Mouse (Mus musculus) hindbrain, postnatal 0 days (tissue): Measurements from ENCODE around the gene Krt8. TPM values are rescaled to one million over a fixed set of nuclear protein-coding genes. Genes with fewer than 3 reads are reported as not detected.

Source experiments
- ATAC-seq: fragments of 200-750 bp; cut with Nextera tagmentation; 2 replicates; pipeline ENCODE4 v1.8.0; 2017; ENCODE audit warnings: mild to moderate bottlenecking, moderate TSS enrichment, moderate library complexity
- DNase-seq: peaks from one replicate; pipeline ENCODE4 v3.0.0-alpha.2; 2015; ENCODE audit warnings: low spot score
- H3K27ac ChIP-seq: fragments of 300-500 bp; sonication (generic); 2 replicates; pipeline ENCODE4 v1.5.1; 2014; ENCODE audit warnings: mild to moderate bottlenecking
- H3K27me3 ChIP-seq: fragments of 300-500 bp; sonication (generic); 2 replicates; pipeline ENCODE4 v1.6.1; 2014; ENCODE audit warnings: low read length, mixed read lengths; ENCODE audit not compliant: insufficient read depth
- H3K36me3 ChIP-seq: fragments of 300-500 bp; sonication (generic); 2 replicates; pipeline ENCODE4 v1.6.1; 2014; ENCODE audit warnings: low read length, mixed read lengths; ENCODE audit not compliant: insufficient read depth
- H3K4me1 ChIP-seq: fragments of 300-500 bp; sonication (generic); 2 replicates; pipeline ENCODE4 v1.6.1; 2014; ENCODE audit warnings: antibody characterized with exemption, low read length, mixed read lengths; ENCODE audit not compliant: insufficient read depth
- H3K4me2 ChIP-seq: fragments of 300-500 bp; sonication (generic); 2 replicates; pipeline ENCODE4 v1.6.1; 2014; ENCODE audit warnings: low read depth, mild to moderate bottlenecking, low read length, moderate library complexity, mixed read lengths
- H3K4me3 ChIP-seq: fragments of 300-500 bp; sonication (generic); 2 replicates; pipeline ENCODE4 v1.5.1; 2014; ENCODE audit warnings: low read length
- H3K9ac ChIP-seq: fragments of 300-500 bp; sonication (generic); replicated peaks from 2 replicates; pipeline ENCODE4 v1.6.1; 2014; ENCODE audit warnings: mild to moderate bottlenecking, low read length, moderate library complexity, mixed read lengths
- H3K9me3 ChIP-seq: fragments of 300-500 bp; sonication (generic); 2 replicates; pipeline ENCODE4 v1.6.1; 2016; ENCODE audit warnings: low read length, mixed read lengths
- CTCF ChIP-seq: IDR thresholded peaks from 2 replicates; pipeline ENCODE4 v1.5.1; 2016; ENCODE audit warnings: antibody characterized with exemption, control low read depth, low read depth
- WGBS: fragments of 180-500 bp; shearing (Covaris S2); extraction: QIAGEN DNeasy Blood & Tissue Kit; methylation state at CpG from one replicate; pipeline ENCODE4 v1.1.7; 2014; 5-methylcytosine and 5-hydroxymethylcytosine counted together
- polyA plus RNA-seq: library from polyadenylated mRNA; unstranded; fragments of >200 nt; fragmentation: Nextera tagmentation; extraction: Ambion mirVana; gene quantifications from 2 replicates; pipeline ENCODE4 v1.2.1, GENCODE M21; 2015
- total RNA-seq: library from RNA; depleted of rRNA; stranded (reverse); fragments of >200 nt; gene quantifications from 2 replicates; pipeline ENCODE4 v1.2.3, GENCODE M21; 2014

Krt8 gene
- total and polyA plus RNA-seq, 2 experiments from 2014 or later = 2.6 to 5.4 TPM

- H3K36me3 ChIP-seq = no peaks in the 10 kb centered on the region
- no peak overlapping the region for H3K4me2 ChIP-seq
- TF ChIP-seq CTCF = peak; percentile 30; the same call in 1 of the 2 replicates
- H3K27ac ChIP-seq = no peak overlapping the region
- no peak for DNase-seq
- no peaks in the 10 kb centered on the region for H3K4me1 ChIP-seq
- ATAC-seq = no peak
- H3K4me3 ChIP-seq = no peak overlapping the region
- no peak overlapping the region for H3K9ac ChIP-seq
- no peaks in the 10 kb centered on the region; the same call in 1 of the 2 replicates for H3K27me3 ChIP-seq
- WGBS = 74% methylated on average over 8 of the region's 8 CpGs
- H3K9me3 ChIP-seq = no peaks in the 10 kb centered on the region
Measured at GRCm38 (mm10) chr15:101988714-101989113, 15.6 kb downstream of the Krt8 start.

DNA sequence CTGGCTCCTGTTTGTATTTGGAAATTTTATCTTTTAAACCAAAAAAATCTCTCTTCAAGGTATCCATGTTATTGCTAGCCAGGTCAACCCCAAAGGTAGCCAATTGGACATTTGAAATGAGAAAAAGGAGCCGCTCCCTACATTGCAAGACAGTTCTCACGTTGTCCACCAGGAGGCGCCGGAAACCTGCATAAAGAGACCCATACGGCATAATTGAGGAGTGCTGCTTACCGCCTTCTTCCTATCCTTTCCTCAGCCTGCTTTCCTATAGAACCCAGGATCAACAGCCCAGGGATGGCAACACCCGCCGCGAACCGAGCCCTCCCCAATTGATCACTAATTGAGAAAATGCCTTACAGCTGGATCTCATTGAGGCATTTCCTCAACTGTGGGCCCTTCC is 16.2 kb downstream of the Krt8 start:
- Histone ChIP-seq H3K4me3 (no peak overlapping the region), H3K9me3 (no peaks in the 10 kb centered on the region), H3K9ac (no peak overlapping the region), H3K27me3 (no peaks in the 10 kb centered on the region; the same call in 1 of the 2 replicates), H3K27ac (no peak overlapping the region), H3K4me1 (no peaks in the 10 kb centered on the region), H3K36me3 (no peaks in the 10 kb centered on the region), H3K4me2 (no peak overlapping the region)
- TF ChIP-seq CTCF = peak; percentile 94
- under 1% methylated on average over 10 of the region's 10 CpGs for WGBS
- ATAC-seq (no peak), DNase-seq (peak; percentile 89)

GRCm38 (mm10) chr15:101984746-101985145 is 19.5 kb downstream of the Krt8 start:
- Histone ChIP-seq H3K4me2 (no peak overlapping the region), H3K27ac (peak overlapping the region; percentile 58; the same call in 1 of the 2 replicates), H3K4me3 (no peak overlapping the region), H3K4me1 (no peaks in the 10 kb centered on the region), H3K9me3 (no peaks in the 10 kb centered on the region), H3K36me3 (no peaks in the 10 kb centered on the region), H3K27me3 (no peaks in the 10 kb centered on the region), H3K9ac (no peak overlapping the region)
- WGBS = 17% methylated on average over 6 of the region's 6 CpGs
- DNase-seq (no peak), ATAC-seq (no peak)
- no peak for TF ChIP-seq CTCF

DNA sequence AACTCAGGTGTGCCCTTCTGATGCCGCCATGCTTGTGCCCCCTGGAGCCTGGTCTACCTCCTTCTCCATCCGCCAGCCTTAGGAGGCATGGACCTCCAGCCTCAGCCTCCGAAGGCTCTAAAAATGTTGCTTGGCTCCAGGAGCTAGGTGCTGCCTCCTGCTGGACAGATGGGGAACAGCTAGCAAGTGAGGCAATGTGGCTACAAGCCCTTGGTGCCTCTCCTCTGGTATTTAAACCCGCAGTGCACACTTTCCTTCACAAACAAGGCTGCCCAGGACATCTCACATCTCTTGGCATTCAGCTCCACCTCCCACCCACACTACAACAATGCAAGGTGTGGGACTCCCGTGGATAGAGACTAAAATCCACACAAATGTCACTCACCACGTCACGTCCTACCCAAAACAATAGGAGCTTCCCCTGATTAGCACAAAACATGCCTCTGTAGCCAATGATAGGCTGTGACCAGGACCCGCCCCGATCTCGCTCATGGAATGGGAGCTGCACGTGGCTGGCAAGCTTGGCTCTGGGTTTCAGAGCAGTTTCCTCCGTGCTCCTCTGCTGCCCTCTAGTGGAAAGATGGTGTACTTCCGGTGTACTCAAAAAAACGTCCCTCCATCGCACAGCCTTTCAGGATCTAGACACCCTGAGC is 20.2 kb downstream of the Krt8 start:
- ATAC-seq = peak; percentile 97
- H3K27me3 ChIP-seq = no peaks in the 10 kb centered on the region
- peak overlapping the region; percentile 77 for H3K27ac ChIP-seq
- H3K9ac ChIP-seq = peak overlapping the region; percentile 37; the same call in 1 of the 2 replicates
- H3K36me3 ChIP-seq = no peaks in the 10 kb centered on the region
- 5% methylated on average over 15 of the region's 15 CpGs for WGBS
- peak; percentile 94 for TF ChIP-seq CTCF
- H3K4me3 ChIP-seq = peak overlapping the region; percentile 14
- H3K4me1 ChIP-seq = no peaks in the 10 kb centered on the region
- DNase-seq = peak; percentile 98
- H3K4me2 ChIP-seq = peak overlapping the region; percentile 54
- no peaks in the 10 kb centered on the region for H3K9me3 ChIP-seq

DNA sequence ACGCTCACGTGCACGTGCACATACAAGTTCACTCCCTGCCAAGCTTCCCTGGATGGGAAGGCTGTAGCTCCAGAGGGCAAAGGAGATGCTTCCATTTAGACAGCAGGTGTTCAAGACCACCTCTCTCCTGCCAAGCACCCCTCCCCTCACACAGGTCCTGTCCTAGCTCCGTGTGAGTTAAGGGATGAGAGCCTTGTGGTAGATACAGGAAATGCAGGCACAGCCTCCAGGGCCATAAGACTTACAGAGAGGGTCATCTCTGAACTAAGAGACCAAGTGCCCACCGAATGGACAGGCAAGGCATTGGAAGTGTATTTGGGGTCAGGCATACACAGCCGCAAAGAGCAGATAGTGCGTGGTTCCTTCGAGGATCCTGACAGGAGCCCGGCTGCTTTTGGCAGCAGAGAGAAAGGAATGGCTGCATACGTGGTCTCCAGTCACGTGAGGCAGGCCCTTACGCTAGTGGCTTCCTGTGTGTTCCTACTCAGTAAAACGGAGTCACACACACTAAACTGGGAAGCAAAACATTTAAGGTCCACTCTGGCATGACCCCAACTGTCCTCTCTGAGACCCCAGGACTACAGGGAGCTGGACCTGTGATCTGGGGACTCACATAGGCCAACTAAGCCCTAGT is 20.9 kb downstream of the Krt8 start:
- ATAC-seq = no peak
- TF ChIP-seq CTCF = peak; percentile 45
- no peak overlapping the region for H3K4me3 ChIP-seq
- H3K9ac ChIP-seq = no peak overlapping the region
- no peaks in the 10 kb centered on the region for H3K9me3 ChIP-seq
- no peak for DNase-seq
- H3K4me2 ChIP-seq = peak overlapping the region; percentile 54
- 84% methylated on average over 13 of the region's 13 CpGs for WGBS
- H3K27me3 ChIP-seq = no peaks in the 10 kb centered on the region
- no peaks in the 10 kb centered on the region for H3K4me1 ChIP-seq
- no peaks in the 10 kb centered on the region for H3K36me3 ChIP-seq
- peak overlapping the region; percentile 77; the same call in 1 of the 2 replicates for H3K27ac ChIP-seq

DNA sequence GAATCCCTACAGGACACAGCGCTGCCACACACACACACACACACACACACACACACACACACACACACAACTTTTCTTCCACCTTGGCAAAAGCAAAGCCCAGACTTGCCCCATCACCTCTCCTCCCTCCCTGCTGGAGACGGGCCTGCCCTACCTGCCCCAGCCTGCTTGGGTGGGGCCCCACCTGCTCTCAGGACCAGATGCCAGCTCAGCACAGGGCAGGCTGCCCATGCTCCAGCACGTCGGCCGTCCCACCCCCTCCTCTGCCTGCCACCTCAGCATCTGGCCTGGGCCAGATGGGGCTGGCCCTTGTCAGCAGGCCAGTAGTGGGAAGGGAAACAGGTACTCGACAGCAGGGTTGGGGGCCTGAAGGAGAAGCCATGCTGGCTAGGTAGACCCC is 23.4 kb downstream of the Krt8 start:
- Histone ChIP-seq H3K4me2 (no peak overlapping the region), H3K9me3 (no peaks in the 10 kb centered on the region), H3K36me3 (no peaks in the 10 kb centered on the region), H3K27ac (no peak overlapping the region), H3K9ac (no peak overlapping the region), H3K4me3 (no peak overlapping the region), H3K27me3 (no peaks in the 10 kb centered on the region), H3K4me1 (no peaks in the 10 kb centered on the region)
- no peak for TF ChIP-seq CTCF
- DNase-seq (no peak), ATAC-seq (no peak)
- WGBS = 77% methylated on average over 6 of the region's 6 CpGs
